Mouse (Mus musculus) MEL (cell line): ENCODE measurements at regions not wholly inside any gene's neighbourhood (a gene's known extent, or its start where the extent isn't known, plus 50 kb on each side); places are given as distances from the start of the nearest gene placed in this dataset.

Experiments
- DNase-seq: peaks from one replicate; pipeline ENCODE4 v3.0.0; 2011; ENCODE audit warnings: low read depth, low spot score
- H3K27ac ChIP-seq: 2 replicates; pipeline ENCODE4 v1.5.1; 2012; ENCODE audit warnings: low read depth, mild to moderate bottlenecking, control low read depth, low read length, moderate library complexity; ENCODE audit not compliant: control insufficient read depth
- H3K27me3 ChIP-seq, 2 experiments: fragments of 150-350 bp in 1 of 2; sonication (generic) in 1 of 2; 2 replicates each; pipeline ENCODE4 v1.6.1; 2012; ENCODE audit warnings: low read length in 2 of 2, mild to moderate bottlenecking in 2 of 2, improper control_type of control experiment in 1 of 2, moderate library complexity in 1 of 2; ENCODE audit not compliant: insufficient read depth in 2 of 2, control insufficient read depth in 1 of 2
- H3K36me3 ChIP-seq, 2 experiments: 2 replicates each; pipeline ENCODE4 v1.6.1; 2012 to 2014; ENCODE audit warnings: low read length in 2 of 2, improper control_type of control experiment in 1 of 2, inconsistent platforms in 1 of 2, mild to moderate bottlenecking in 1 of 2; ENCODE audit not compliant: insufficient read depth in 2 of 2, control insufficient read depth in 1 of 2
- H3K4me1 ChIP-seq, 2 experiments: fragments of 150-350 bp in 1 of 2; sonication (generic) in 1 of 2; 2 replicates each; pipeline ENCODE4 v1.6.1; 2012; ENCODE audit warnings: low read length in 2 of 2, improper control_type of control experiment in 1 of 2, mild to moderate bottlenecking in 1 of 2; ENCODE audit not compliant: insufficient read depth in 2 of 2, control insufficient read depth in 1 of 2
- H3K4me3 ChIP-seq, 2 experiments: fragments of 150-350 bp in 1 of 2; sonication (generic) in 1 of 2; 2 replicates each; pipeline ENCODE4 v1.5.1; 2012; ENCODE audit warnings: low read depth in 2 of 2, low read length in 2 of 2, mild to moderate bottlenecking in 2 of 2, moderate library complexity in 2 of 2, control low read depth in 1 of 2, improper control_type of control experiment in 1 of 2; ENCODE audit not compliant: control insufficient read depth in 1 of 2, insufficient read depth in 1 of 2
- H3K79me2 ChIP-seq: 2 replicates; pipeline ENCODE4 v1.6.1; 2012; ENCODE audit warnings: mild to moderate bottlenecking, low read length, moderate library complexity; ENCODE audit not compliant: control insufficient read depth, poor library complexity, insufficient read depth
- H3K9ac ChIP-seq: 2 replicates; pipeline ENCODE4 v1.6.1; 2012; ENCODE audit warnings: low read depth, mild to moderate bottlenecking, control low read depth, low read length, moderate library complexity; ENCODE audit not compliant: control insufficient read depth, poor library complexity, severe bottlenecking
- H3K9me3 ChIP-seq: fragments of 150-350 bp; sonication (generic); replicated peaks from 2 replicates; pipeline ENCODE4 v1.6.1; 2012; ENCODE audit warnings: mild to moderate bottlenecking, low read length, improper control_type of control experiment, moderate library complexity; ENCODE audit not compliant: insufficient read depth
- CHD1 ChIP-seq: IDR thresholded peaks from 2 replicates; pipeline ENCODE4 v1.6.1; 2012; ENCODE audit warnings: low read depth, mild to moderate bottlenecking, inconsistent platforms, low read length, improper control_type of control experiment
- CHD2 ChIP-seq: IDR thresholded peaks from 2 replicates; pipeline ENCODE4 v1.6.1; 2011; ENCODE audit warnings: low read length, improper control_type of control experiment
- CTCF ChIP-seq, 3 experiments: IDR thresholded peaks in 2 of 3; conservative IDR thresholded peaks in 1 of 3; 2 replicates each; pipeline ENCODE4 v1.5.1; 2011 to 2012; ENCODE audit warnings: low read length in 3 of 3, low read depth in 2 of 3, mild to moderate bottlenecking in 2 of 3, improper control_type of control experiment in 1 of 3, inconsistent platforms in 1 of 3, mixed read lengths in 1 of 3, moderate library complexity in 1 of 3; ENCODE audit not compliant: control insufficient read depth in 1 of 3, insufficient read depth in 1 of 3, poor library complexity in 1 of 3, severe bottlenecking in 1 of 3
- ELF1 ChIP-seq: IDR thresholded peaks from 2 replicates; pipeline ENCODE4 v1.6.1; 2014; ENCODE audit warnings: low read depth, mild to moderate bottlenecking, inconsistent platforms, low read length, improper control_type of control experiment, moderate library complexity
- EP300 ChIP-seq, 2 experiments: IDR thresholded peaks; 2 replicates each; pipeline ENCODE4 v1.6.1; 2011; ENCODE audit warnings: improper control_type of control experiment in 2 of 2, low read length in 2 of 2, low read depth in 1 of 2, mild to moderate bottlenecking in 1 of 2
- ETS1 ChIP-seq: IDR thresholded peaks from 2 replicates; pipeline ENCODE4 v1.6.1; 2012; ENCODE audit warnings: low read depth, mild to moderate bottlenecking, inconsistent platforms, low read length, improper control_type of control experiment, moderate library complexity
- GABPA ChIP-seq: IDR thresholded peaks from 2 replicates; pipeline ENCODE4 v1.6.1; 2012; ENCODE audit warnings: low read depth, mild to moderate bottlenecking, inconsistent platforms, low read length, improper control_type of control experiment, moderate library complexity
- GATA1 ChIP-seq: IDR thresholded peaks from 2 replicates; pipeline ENCODE4 v1.6.1; 2011; ENCODE audit warnings: low read depth, low read length, improper control_type of control experiment
- HCFC1 ChIP-seq: IDR thresholded peaks from 2 replicates; pipeline ENCODE4 v1.6.1; 2012; ENCODE audit warnings: low read depth, mild to moderate bottlenecking, inconsistent platforms, low read length, improper control_type of control experiment, moderate library complexity
- JUND ChIP-seq: IDR thresholded peaks from 2 replicates; pipeline ENCODE4 v1.6.1; 2011; ENCODE audit warnings: low read depth, mild to moderate bottlenecking, improper control_type of control experiment, low read length
- KAT2A ChIP-seq: conservative IDR thresholded peaks from 2 replicates; pipeline ENCODE4 v1.6.1; 2012; ENCODE audit warnings: low read depth, low read length, improper control_type of control experiment, inconsistent platforms
- MXI1 ChIP-seq: IDR thresholded peaks from 2 replicates; pipeline ENCODE4 v1.6.1; 2011; ENCODE audit warnings: mild to moderate bottlenecking, low read depth, low read length, improper control_type of control experiment
- MYB ChIP-seq: IDR thresholded peaks from 2 replicates; pipeline ENCODE4 v1.6.1; 2011; ENCODE audit warnings: mild to moderate bottlenecking, low read depth, low read length, improper control_type of control experiment
- NELFE ChIP-seq: IDR thresholded peaks from 2 replicates; pipeline ENCODE4 v1.6.1; 2011; ENCODE audit warnings: low read depth, low read length, improper control_type of control experiment
- NRF1 ChIP-seq: IDR thresholded peaks from 2 replicates; pipeline ENCODE4 v1.6.1; 2014; ENCODE audit warnings: low read depth, mild to moderate bottlenecking, inconsistent platforms, low read length, improper control_type of control experiment, moderate library complexity; ENCODE audit not compliant: poor library complexity, insufficient read depth, severe bottlenecking
- POLR2A ChIP-seq, 2 experiments: IDR thresholded peaks; 2 replicates each; pipeline ENCODE4 v1.6.1; 2011 to 2012; ENCODE audit warnings: low read length in 2 of 2, mild to moderate bottlenecking in 2 of 2, control low read depth in 1 of 2, improper control_type of control experiment in 1 of 2, low read depth in 1 of 2, moderate library complexity in 1 of 2; ENCODE audit not compliant: control insufficient read depth in 1 of 2, insufficient read depth in 1 of 2, poor library complexity in 1 of 2
- POLR2AphosphoS5 ChIP-seq: IDR thresholded peaks from 2 replicates; pipeline ENCODE4 v1.6.1; 2012; ENCODE audit warnings: low read depth, borderline replicate concordance, mild to moderate bottlenecking, inconsistent platforms, low read length, moderate library complexity, mixed read lengths
- RCOR1 ChIP-seq: IDR thresholded peaks from 2 replicates; pipeline ENCODE4 v1.6.1; 2012; ENCODE audit warnings: low read depth, mild to moderate bottlenecking, inconsistent platforms, low read length, improper control_type of control experiment
- SIN3A ChIP-seq: IDR thresholded peaks from 2 replicates; pipeline ENCODE4 v1.6.1; 2012; ENCODE audit warnings: low read length, improper control_type of control experiment, inconsistent platforms
- TBP ChIP-seq: IDR thresholded peaks from 2 replicates; pipeline ENCODE4 v1.8.0; 2011; ENCODE audit warnings: low read depth, low read length, improper control_type of control experiment
- TCF12 ChIP-seq: IDR thresholded peaks from 2 replicates; pipeline ENCODE4 v1.6.1; 2014; ENCODE audit warnings: low read depth, mild to moderate bottlenecking, inconsistent platforms, low read length, improper control_type of control experiment, moderate library complexity
- USF2 ChIP-seq, 2 experiments: IDR thresholded peaks; 2 replicates each; pipeline ENCODE4 v1.6.1; 2011 to 2012; ENCODE audit warnings: improper control_type of control experiment in 2 of 2, low read length in 2 of 2, borderline replicate concordance in 1 of 2, inconsistent platforms in 1 of 2, low read depth in 1 of 2, mild to moderate bottlenecking in 1 of 2; ENCODE audit not compliant: insufficient read depth in 1 of 2
- ZC3H11A ChIP-seq: IDR thresholded peaks from 2 replicates; pipeline ENCODE4 v1.6.1; 2012; ENCODE audit warnings: low read depth, mild to moderate bottlenecking, inconsistent platforms, low read length, improper control_type of control experiment
- ZMIZ1 ChIP-seq: IDR thresholded peaks from 2 replicates; pipeline ENCODE4 v1.6.1; 2012; ENCODE audit warnings: low read depth, mild to moderate bottlenecking, inconsistent platforms, low read length, improper control_type of control experiment, moderate library complexity

DNA sequence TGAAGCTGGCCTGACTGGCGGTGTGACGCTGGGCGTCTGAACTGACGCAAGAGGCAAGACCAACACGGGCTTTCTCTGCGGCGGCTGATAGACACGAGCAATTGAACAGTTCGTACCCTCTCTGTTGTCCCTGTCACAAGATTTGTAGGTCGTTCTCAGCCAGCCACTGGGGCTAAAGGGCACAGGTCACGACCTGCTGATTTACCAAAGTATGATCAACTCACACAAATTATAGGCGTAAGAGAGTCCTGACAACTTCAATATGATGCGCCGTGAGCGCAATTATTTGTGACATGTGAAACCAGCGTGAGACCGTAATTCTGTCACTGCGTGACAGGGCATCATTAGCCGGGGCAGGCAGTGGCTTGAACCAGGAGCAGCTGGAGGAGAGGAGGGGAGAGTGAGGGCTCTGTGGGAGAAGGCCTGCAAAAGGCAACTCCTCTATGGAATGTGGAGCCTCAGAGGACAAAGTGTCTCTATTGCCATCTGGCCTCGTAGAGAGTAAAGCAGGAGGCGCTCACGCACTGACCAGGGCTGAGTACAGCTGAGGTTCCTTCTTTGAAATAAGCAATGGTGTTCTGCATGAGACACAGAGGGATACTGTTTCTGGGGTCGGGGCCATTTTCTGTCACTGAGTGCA is 181.4 kb upstream of the Habp2 start:
- Histone ChIP-seq H3K27me3 (no peaks in the 10 kb centered on the region), H3K9ac (no peak overlapping the region)
- TF ChIP-seq HCFC1 (no peak), ZMIZ1 (no peak), NELFE (no peak), CTCF (IDR thresholded peaks at IDR 0.05 in 2 of 3, conservative IDR thresholded peaks at IDR 0.05 in 1 of 3; ENCODE audit: control insufficient read depth in 1 of 3, insufficient read depth in 1 of 3, low read depth in 2 of 3, low read length in 3 of 3, poor library complexity in 1 of 3, severe bottlenecking in 1 of 3) (no peak), TBP (no peak), CHD1 (no peak), JUND (no peak), NRF1 (no peak), TCF12 (no peak), KAT2A (no peak), MYB (no peak), POLR2AphosphoS5 (no peak), RCOR1 (no peak), ZC3H11A (no peak), ETS1 (no peak), USF2 (IDR thresholded peaks at IDR 0.05; ENCODE audit: borderline replicate concordance in 1 of 2, insufficient read depth in 1 of 2, low read depth in 1 of 2, low read length in 2 of 2) (no peak), ELF1 (no peak), POLR2A (IDR thresholded peaks at IDR 0.05; ENCODE audit: control insufficient read depth in 1 of 2, insufficient read depth in 1 of 2, low read depth in 1 of 2, low read length in 2 of 2, poor library complexity in 1 of 2) (no peak)
- TF ChIP-seq, all 39 proteins: peak for 0
- H3K27ac ChIP-seq: no peak overlapping the region
- H3K4me1 ChIP-seq: no peaks in the 10 kb centered on the region
- no peak for DNase-seq
- H3K9me3 ChIP-seq: no peaks in the 10 kb centered on the region
- no peaks in the 10 kb centered on the region for H3K79me2 ChIP-seq
- no peak overlapping the region for H3K4me3 ChIP-seq
- no peaks in the 10 kb centered on the region for H3K36me3 ChIP-seq

DNA sequence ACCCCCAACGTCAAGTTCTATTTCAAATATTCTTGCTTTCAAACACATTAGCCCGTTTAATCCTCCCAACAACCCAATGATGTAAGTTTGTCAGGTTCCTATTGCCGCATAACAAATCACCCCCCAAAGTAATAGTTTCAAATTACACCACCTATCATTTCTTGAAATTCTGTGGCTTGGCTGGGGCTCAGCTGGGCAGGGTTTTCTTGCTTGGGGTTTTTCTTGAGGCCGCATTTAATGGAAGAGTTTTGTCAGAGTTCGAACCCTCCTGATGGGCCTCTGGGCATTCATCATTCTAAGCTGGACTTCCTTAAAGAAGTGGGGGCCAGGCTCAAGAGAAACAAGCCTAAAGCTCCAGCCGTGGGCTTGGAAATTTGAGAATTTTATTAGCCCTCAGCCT is 178.1 kb upstream of the Habp2 start:
- H3K4me1 ChIP-seq: no peaks in the 10 kb centered on the region
- H3K9me3 ChIP-seq: no peaks in the 10 kb centered on the region
- no peak overlapping the region for H3K9ac ChIP-seq
- H3K79me2 ChIP-seq: no peaks in the 10 kb centered on the region
- H3K4me3 ChIP-seq: no peak overlapping the region
- TF ChIP-seq SIN3A: no peak
- no peak for TF ChIP-seq ETS1
- no peak for TF ChIP-seq GABPA
- no peak for TF ChIP-seq CHD2
- TF ChIP-seq EP300 (IDR thresholded peaks at IDR 0.05; ENCODE audit: low read depth in 1 of 2, low read length in 2 of 2): no peak
- TF ChIP-seq JUND: no peak
- no peak for TF ChIP-seq GATA1
- no peak for TF ChIP-seq MXI1
- no peak for TF ChIP-seq HCFC1
- no peak for TF ChIP-seq CTCF (IDR thresholded peaks at IDR 0.05 in 2 of 3, conservative IDR thresholded peaks at IDR 0.05 in 1 of 3; ENCODE audit: control insufficient read depth in 1 of 3, insufficient read depth in 1 of 3, low read depth in 2 of 3, low read length in 3 of 3, poor library complexity in 1 of 3, severe bottlenecking in 1 of 3)
- DNase-seq: no peak
- H3K27me3 ChIP-seq: no peaks in the 10 kb centered on the region
- no peak overlapping the region for H3K27ac ChIP-seq
- no peaks in the 10 kb centered on the region for H3K36me3 ChIP-seq
